Mouse (Mus musculus) lung, adult 2 months (tissue): Measurements from ENCODE around the gene Ptprj.

Experiments
- CTCF ChIP-seq: fragments of 200-500 bp; IDR thresholded peaks from 2 replicates; pipeline ENCODE4 v1.5.1; 2011; ENCODE audit warnings: mild to moderate bottlenecking, low read length, control low read depth; ENCODE audit not compliant: insufficient read depth
- POLR2A ChIP-seq: fragments of 200-500 bp; IDR thresholded peaks from 2 replicates; pipeline ENCODE4 v1.6.1; 2011; ENCODE audit warnings: low read depth, mild to moderate bottlenecking, control low read depth, low read length, borderline replicate concordance; ENCODE audit errors: extremely low read depth

DNA sequence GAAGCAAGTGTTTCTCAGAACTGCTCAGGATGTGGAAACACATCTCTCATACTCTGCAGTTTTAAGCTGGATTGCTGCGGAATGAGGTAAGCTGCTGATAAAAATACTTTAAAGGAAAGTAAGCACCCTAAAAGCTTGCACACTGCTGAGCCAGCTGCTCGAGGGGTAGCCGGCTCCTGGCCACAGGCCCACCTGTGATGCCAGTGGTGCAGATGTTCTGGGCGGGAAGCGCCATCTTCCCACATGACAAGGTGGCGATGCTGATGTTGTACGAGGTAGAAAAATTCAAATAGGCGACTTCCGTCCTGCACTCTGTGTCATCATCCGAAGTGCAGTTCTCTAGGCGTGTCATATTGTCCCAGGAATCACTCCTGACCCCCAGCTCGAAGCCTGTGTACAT, 122.5 kb downstream of the Ptprj start:
- TF ChIP-seq POLR2A (no peak), CTCF (no peak)
